Mouse (Mus musculus) T-cell, adult 2 months (primary cell): ENCODE measurements around the gene Fam208b.
"Not testable (repeated sequence)": the region's sequence is repeated elsewhere in the genome, so short reads cannot be mapped to it uniquely, and the experiment has no call there.

Experiments used
- DNase-seq: peaks from one replicate; pipeline ENCODE4 v3.0.0; 2022; ENCODE audit warnings: low spot score

Gene Fam208b

GRCm38 (mm10) chr13:3563130-3563529 lies 47.8 kb downstream of the Fam208b start:
- DNase-seq: no peak

- DNase-seq: no peak
Observed at GRCm38 (mm10) chr13:3547856-3548255, 63.1 kb downstream of the Fam208b start.

- no peak for DNase-seq
Observed at GRCm38 (mm10) chr13:3547410-3547809, 63.5 kb downstream of the Fam208b start.

GRCm38 (mm10) chr13:3544925-3545324 lies 66.0 kb downstream of the Fam208b start:
- no peak for DNase-seq

GRCm38 (mm10) chr13:3544077-3544874 lies 66.6 kb downstream of the Fam208b start:
- DNase-seq: no peak

- no peak for DNase-seq
Observed at GRCm38 (mm10) chr13:3541159-3541782, 69.6 kb downstream of the Fam208b start.

- no peak for DNase-seq
Observed at GRCm38 (mm10) chr13:3540166-3540565, 70.7 kb downstream of the Fam208b start.

GRCm38 (mm10) chr13:3538969-3539562 lies 71.8 kb downstream of the Fam208b start:
- DNase-seq: peak; percentile 34

- peak; percentile 35 for DNase-seq
Observed at GRCm38 (mm10) chr13:3538223-3538968, 72.5 kb downstream of the Fam208b start.

GRCm38 (mm10) chr13:3537594-3538222 lies 73.2 kb downstream of the Fam208b start, which contains the start of gene Gdi2:
Gdi2 (plus strand) TSS chr13:3538063.
- peak; percentile 96 for DNase-seq

- DNase-seq: no peak
Observed at GRCm38 (mm10) chr13:3534146-3534545, 76.8 kb downstream of the Fam208b start.

- DNase-seq: no peak
Observed at GRCm38 (mm10) chr13:3532451-3532850, 78.5 kb downstream of the Fam208b start.

GRCm38 (mm10) chr13:3531692-3532320 lies 79.1 kb downstream of the Fam208b start:
- DNase-seq: no peak

- DNase-seq: not testable (repeated sequence)
Observed at GRCm38 (mm10) chr13:3531176-3531575, 79.7 kb downstream of the Fam208b start.

- DNase-seq: no peak
Observed at GRCm38 (mm10) chr13:3530451-3530850, 80.5 kb downstream of the Fam208b start.

GRCm38 (mm10) chr13:3526328-3526727 lies 84.6 kb downstream of the Fam208b start:
- peak; percentile 80 for DNase-seq

GRCm38 (mm10) chr13:3525611-3526051 lies 85.3 kb downstream of the Fam208b start:
- no peak for DNase-seq

- no peak for DNase-seq
Observed at GRCm38 (mm10) chr13:3523946-3524345, 87.0 kb downstream of the Fam208b start.

GRCm38 (mm10) chr13:3523459-3523858 lies 87.4 kb downstream of the Fam208b start:
- DNase-seq: no peak

- DNase-seq: not testable (repeated sequence)
Observed at GRCm38 (mm10) chr13:3519994-3520393, 90.9 kb downstream of the Fam208b start.

GRCm38 (mm10) chr13:3519357-3519756 lies 91.6 kb downstream of the Fam208b start:
- not testable (repeated sequence) for DNase-seq
